Mouse (Mus musculus): Measurements from ENCODE around the gene Fadd. TPM values are rescaled to one million over a fixed set of nuclear protein-coding genes. Genes with fewer than 3 reads are reported as not detected.

Gene Fadd
- total and polyA plus RNA-seq, 2 experiments from 2014 or later, result 2.7 to 3.0 TPM

DNA sequence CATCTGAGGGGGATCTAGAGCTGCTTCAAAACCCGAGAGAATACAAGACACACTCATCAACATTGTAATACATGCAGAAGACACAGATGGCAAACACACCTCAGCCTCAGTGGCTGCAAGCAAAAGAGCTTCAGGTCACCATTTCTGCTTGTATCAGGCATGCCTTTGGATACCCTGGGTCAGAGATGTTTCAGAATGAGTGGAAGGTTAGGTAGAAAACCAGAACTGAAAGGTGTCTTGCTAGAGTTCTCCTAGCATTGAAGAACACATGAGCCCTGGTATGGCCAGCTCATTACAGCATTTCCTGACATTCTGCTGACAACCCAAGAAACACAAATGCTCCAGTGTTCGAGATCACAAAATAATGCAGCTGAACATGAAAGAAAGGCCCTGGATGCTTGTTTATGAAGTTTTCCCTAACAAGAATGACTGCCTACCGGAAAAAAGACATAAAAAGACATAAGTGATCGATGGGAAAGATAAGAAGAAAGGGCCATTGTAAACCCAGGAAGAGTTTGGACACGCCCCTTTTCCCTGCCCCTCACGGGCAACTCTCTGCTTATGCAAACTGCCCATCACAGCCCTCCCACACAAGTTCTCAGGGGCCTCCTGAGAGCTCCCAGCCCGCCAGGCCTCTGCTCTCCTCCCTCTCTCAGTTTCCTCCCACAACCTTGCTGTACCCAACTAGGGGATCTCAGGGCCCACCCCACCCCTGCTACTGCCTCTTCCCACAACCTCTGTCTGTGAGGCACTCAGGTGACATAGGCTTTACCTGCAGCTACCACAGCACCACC is 50.5 kb downstream of the Fadd start:
- Histone ChIP-seq H3K27me3 (ENCODE audit: insufficient read depth, low read length) (no peaks in the 10 kb centered on the region), H3K4me2 (ENCODE audit: low read depth) (no peak overlapping the region), H3K9ac (no peak overlapping the region), H3K27ac (ENCODE audit: low read depth, low read length) (no peak overlapping the region), H3K4me3 (ENCODE audit: low read depth, low read length) (no peak overlapping the region), H3K4me1 (ENCODE audit: insufficient read depth) (0 out of 2 replicates have a peak, but pooled peaks cover 4% of the 10 kb centered on the region), H3K9me3 (ENCODE audit: low read length) (no peaks in the 10 kb centered on the region), H3K36me3 (ENCODE audit: insufficient read depth) (no peaks in the 10 kb centered on the region)
- TF ChIP-seq CTCF (IDR thresholded peaks at IDR 0.05; ENCODE audit: low read depth), result no peak
- DNase-seq, result no peak
- 32% methylated on average over 7 of the region's 7 CpGs for WGBS
- ATAC-seq, result no peak

DNA sequence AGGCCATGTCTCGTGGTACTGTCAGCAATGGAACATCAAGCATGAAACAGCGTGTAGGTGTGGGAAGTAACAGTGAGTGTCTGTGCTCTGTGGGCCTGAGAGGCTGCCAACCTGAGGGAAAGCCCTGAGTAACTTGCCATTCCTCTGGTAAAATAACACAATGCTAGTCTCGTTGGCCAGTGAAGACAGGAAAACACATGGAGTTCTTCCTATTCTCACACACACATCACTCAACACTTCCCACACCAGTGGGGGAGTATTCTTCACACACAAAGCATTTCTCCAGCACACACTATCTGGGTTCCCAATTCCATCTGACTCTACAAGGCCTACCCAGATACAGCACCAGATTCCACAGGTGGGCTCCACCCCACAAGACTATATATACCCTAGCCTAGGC is 52.4 kb downstream of the Fadd start:
- Histone ChIP-seq H3K27me3 (ENCODE audit: insufficient read depth, low read length) (no peaks in the 10 kb centered on the region), H3K9ac (no peak overlapping the region), H3K36me3 (ENCODE audit: insufficient read depth) (no peaks in the 10 kb centered on the region), H3K9me3 (ENCODE audit: low read length) (no peaks in the 10 kb centered on the region), H3K4me3 (ENCODE audit: low read depth, low read length) (no peak overlapping the region), H3K4me2 (ENCODE audit: low read depth) (no peak overlapping the region), H3K4me1 (ENCODE audit: insufficient read depth) (0 out of 2 replicates have a peak, but pooled peaks cover 4% of the 10 kb centered on the region), H3K27ac (ENCODE audit: low read depth, low read length) (no peak overlapping the region)
- TF ChIP-seq CTCF (IDR thresholded peaks at IDR 0.05; ENCODE audit: low read depth), result no peak
- no peak for DNase-seq
- ATAC-seq, result no peak
- 81% methylated on average over 3 of the region's 3 CpGs for WGBS

DNA sequence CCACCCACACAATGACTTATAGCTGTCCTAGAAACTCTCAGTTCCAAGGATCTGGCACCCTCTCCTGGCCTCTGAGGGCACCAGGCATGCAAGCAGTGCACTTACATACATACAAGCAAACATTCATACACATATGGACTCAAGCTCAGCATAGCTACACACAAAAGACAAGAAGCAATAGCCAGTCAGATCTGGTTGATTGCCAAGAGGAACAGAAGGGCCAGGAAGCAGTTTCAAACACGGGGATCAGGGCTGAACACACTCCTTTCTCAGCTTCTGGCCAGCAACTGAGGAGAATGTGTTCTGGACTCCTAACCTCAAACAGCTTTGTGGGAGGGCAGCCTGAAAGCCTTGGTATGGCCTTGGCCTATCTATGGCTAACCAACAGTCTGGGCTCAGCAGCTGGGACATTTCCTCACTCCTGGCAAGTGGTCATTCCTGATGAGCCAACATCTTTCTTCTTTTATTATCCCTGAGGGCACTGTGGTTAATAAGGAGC is 54.5 kb downstream of the Fadd start:
- H3K27ac ChIP-seq (ENCODE audit: low read depth, low read length), result no peak overlapping the region
- ATAC-seq (no peak), DNase-seq (no peak)
- H3K4me3 ChIP-seq (ENCODE audit: low read depth, low read length), result no peak overlapping the region
- WGBS, result 20% methylated on average over 1 of the region's 1 CpGs
- no peak overlapping the region for H3K4me2 ChIP-seq (ENCODE audit: low read depth)
- H3K36me3 ChIP-seq (ENCODE audit: insufficient read depth), result no peaks in the 10 kb centered on the region
- H3K9me3 ChIP-seq (ENCODE audit: low read length), result no peaks in the 10 kb centered on the region
- no peak for TF ChIP-seq CTCF (IDR thresholded peaks at IDR 0.05; ENCODE audit: low read depth)
- H3K27me3 ChIP-seq (ENCODE audit: insufficient read depth, low read length), result no peaks in the 10 kb centered on the region
- H3K9ac ChIP-seq, result no peak overlapping the region
- 0 out of 2 replicates have a peak, but pooled peaks cover 4% of the 10 kb centered on the region for H3K4me1 ChIP-seq (ENCODE audit: insufficient read depth)

Other genes starting within 250 kb of the Fadd start
- gene Cttn, start 111.5 kb downstream of the Fadd start, total RNA-seq (2014; rRNA removed), result 109 and 132 TPM in 2 replicates
- gene Cttn, start 111.5 kb downstream of the Fadd start, polyA plus RNA-seq (2015; fragmentation: Nextera tagmentation; extraction: Ambion mirVana), result 143 and 164 TPM in 2 replicates
- gene Ppfia1, start 28.7 kb downstream of the Fadd start, total RNA-seq (2014; rRNA removed), result 32.2 and 53.8 TPM in 2 replicates
- gene Ppfia1, start 28.7 kb downstream of the Fadd start, polyA plus RNA-seq (2015; fragmentation: Nextera tagmentation; extraction: Ambion mirVana), result 12.0 and 15.2 TPM in 2 replicates
- 6.6 and 8.2 TPM in 2 replicates for gene Ano1, start 169.5 kb upstream of the Fadd start, total RNA-seq (2014; rRNA removed)
- gene Ano1, start 169.5 kb upstream of the Fadd start, polyA plus RNA-seq (2015; fragmentation: Nextera tagmentation; extraction: Ambion mirVana), result 3.1 and 4.6 TPM in 2 replicates

All from forebrain, postnatal 0 days (tissue).